ENCODE assay signal across 9 mouse cellular contexts in the genomic region with DNA sequence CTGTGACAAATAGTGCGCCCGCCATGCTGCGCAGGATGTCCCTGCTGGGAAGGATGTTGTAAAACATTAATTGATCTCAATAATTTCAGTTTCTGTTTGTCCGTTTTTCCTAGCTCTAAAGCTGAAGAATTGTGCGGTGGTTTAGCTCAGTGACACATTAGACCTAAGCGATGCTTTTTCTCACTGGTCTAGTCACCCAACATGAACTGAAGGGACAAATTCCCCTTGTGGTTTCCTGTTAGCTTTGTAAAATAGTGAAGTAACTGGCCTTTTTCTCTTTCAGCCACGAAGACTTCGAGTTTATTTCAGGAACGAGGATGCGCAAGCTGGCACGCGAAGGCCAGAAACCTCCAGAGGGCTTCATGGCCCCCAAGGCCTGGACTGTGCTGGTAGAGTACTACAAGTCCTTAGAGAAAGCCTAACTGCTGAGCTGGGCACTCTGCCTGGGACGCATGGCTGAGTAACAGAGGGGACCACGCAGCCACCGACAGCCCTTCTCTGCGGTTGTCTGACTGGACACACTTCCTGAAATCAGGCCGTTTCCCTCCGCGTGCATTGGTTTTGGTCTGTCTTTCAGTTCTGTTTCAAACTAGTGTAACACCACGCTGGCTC.
DNase-seq lines count a peak whose midpoint lies in the region; ATAC-seq lines count a peak whose summit lies in the region.
"Had no signal": no experiment of that assay in that cellular context is flagged by ENCODE, and none has a peak within 500 bp of the region (broad histone marks: within the 10 kb centered on the region; RNA-seq: fewer than 3 reads in every experiment).

No protein-coding gene starts in this region.

- ATAC-seq in kidney, embryonic 14.5 days (ENCODE audit: low FRiP score, low TSS enrichment): no peak

- H3K4me3 ChIP-seq in heart, embryonic 10.5 days: no peak overlapping the region
- no peak overlapping the region for H3K4me3 ChIP-seq in kidney, embryonic 14.5 days (ENCODE audit: low read length)

- peaks cover 6% of the 10 kb centered on the region; the same call in 1 of the 2 replicates for H3K36me3 ChIP-seq in heart, embryonic 10.5 days
- peaks cover 4% of the 10 kb centered on the region; the same call in 1 of the 2 replicates for H3K36me3 ChIP-seq in kidney, embryonic 14.5 days (ENCODE audit: control insufficient read depth, insufficient read depth, low read length)

- no peak overlapping the region for H3K4me2 ChIP-seq in kidney, embryonic 14.5 days (replicated peaks; ENCODE audit: low read depth, low read length)

- no peaks in the 10 kb centered on the region for H3K27me3 ChIP-seq in heart, embryonic 10.5 days (ENCODE audit: insufficient read depth, poor library complexity, severe bottlenecking)
- no peaks in the 10 kb centered on the region for H3K27me3 ChIP-seq in kidney, embryonic 14.5 days (ENCODE audit: control insufficient read depth, insufficient read depth, low read length)

- 92% methylated on average over 20 of the region's 20 CpGs for WGBS in heart, embryonic 10.5 days
- 94% methylated on average over 20 of the region's 20 CpGs for WGBS in kidney, embryonic 14.5 days

- peaks cover under 1% of the 10 kb centered on the region; the same call in 1 of the 2 replicates for H3K4me1 ChIP-seq in heart, embryonic 10.5 days
- H3K4me1 ChIP-seq in kidney, embryonic 14.5 days (ENCODE audit: control insufficient read depth, insufficient read depth, low read length): no peaks in the 10 kb centered on the region

- no peak overlapping the region for H3K9ac ChIP-seq in kidney, embryonic 14.5 days (ENCODE audit: low read depth, low read length)

- peak; percentile 95 for DNase-seq in heart, adult 11 months
- no peak for DNase-seq in heart, embryonic 10.5 days (ENCODE audit: low spot score)
- DNase-seq in spleen, adult 12 weeks (ENCODE audit: low spot score): peak; percentile 3
- no peak for DNase-seq in spleen, postnatal 14 days (ENCODE audit: low spot score in 2 of 2)
- peak; percentile 23 to 36 for DNase-seq in lung, postnatal 4 days
- no peak for DNase-seq in embryo, embryonic 10 days (ENCODE audit: low spot score)
- no peak for DNase-seq in testis, postnatal 14 days (ENCODE audit: low spot score)
- DNase-seq: gastrocnemius, postnatal 25 days had no signal

- no peak overlapping the region for H3K27ac ChIP-seq in heart, embryonic 10.5 days
- H3K27ac ChIP-seq in kidney, embryonic 14.5 days (ENCODE audit: low read depth, low read length): no peak overlapping the region

- no peaks in the 10 kb centered on the region for H3K9me3 ChIP-seq in heart, embryonic 10.5 days
- H3K9me3 ChIP-seq in kidney, embryonic 14.5 days (ENCODE audit: control insufficient read depth, low read length): no peaks in the 10 kb centered on the region

Comparison
In these comparisons a context has a peak if more than half of its experiments do, and no peak if none do; other contexts are left out.
1. DNase-seq: peak in heart, adult 11 months (single experiment), spleen, adult 12 weeks (single experiment) and lung, postnatal 4 days (2 of 2); none in heart, embryonic 10.5 days (single experiment), spleen, postnatal 14 days (0 of 2), embryo, embryonic 10 days (single experiment) and testis, postnatal 14 days (single experiment).